Mouse (Mus musculus) cerebellum, adult 18-20 months (tissue): ENCODE data around the gene Iqgap1.
A peak's percentile ranks its signal among the peaks of the same experiment; 100 is the strongest.

Source experiments
- DNase-seq, 2 experiments: peaks; one replicate each; pipeline ENCODE4 v3.0.0; 2021

Gene Iqgap1

GRCm38 (mm10) chr7:80699709-80700108, 126.1 kb downstream of the Iqgap1 start:
- no peak for DNase-seq

GRCm38 (mm10) chr7:80698940-80699339, 126.8 kb downstream of the Iqgap1 start:
- no peak for DNase-seq

- DNase-seq, result no peak
Observed at GRCm38 (mm10) chr7:80697859-80698258, 127.9 kb downstream of the Iqgap1 start.

GRCm38 (mm10) chr7:80696903-80697302, 128.9 kb downstream of the Iqgap1 start:
- no peak for DNase-seq

GRCm38 (mm10) chr7:80696334-80696733, 129.4 kb downstream of the Iqgap1 start:
- DNase-seq, result no peak

- no peak for DNase-seq
Observed at GRCm38 (mm10) chr7:80692472-80692871, 133.3 kb downstream of the Iqgap1 start.

GRCm38 (mm10) chr7:80691131-80691530, 134.6 kb downstream of the Iqgap1 start:
- DNase-seq, result no peak

- peak in 1 of 2 experiments; percentile 23 for DNase-seq
Observed at GRCm38 (mm10) chr7:80689221-80689591, 136.6 kb downstream of the Iqgap1 start.

GRCm38 (mm10) chr7:80688556-80689220, 137.1 kb downstream of the Iqgap1 start, which contains the start of gene Crtc3:
Crtc3 (minus strand) TSS chr7:80688877.
- peak; percentile 70 to 86 for DNase-seq

- peak; percentile 71 to 78 for DNase-seq
Observed at GRCm38 (mm10) chr7:80687721-80688555, 137.8 kb downstream of the Iqgap1 start.

- DNase-seq, result no peak
Observed at GRCm38 (mm10) chr7:80685639-80686038, 140.1 kb downstream of the Iqgap1 start.

GRCm38 (mm10) chr7:80682630-80683029, 143.1 kb downstream of the Iqgap1 start:
- no peak for DNase-seq

- no peak for DNase-seq
Observed at GRCm38 (mm10) chr7:80680218-80680847, 145.4 kb downstream of the Iqgap1 start.

GRCm38 (mm10) chr7:80672323-80672722, 153.5 kb downstream of the Iqgap1 start:
- no peak for DNase-seq

- no peak for DNase-seq
Observed at GRCm38 (mm10) chr7:80670889-80671288, 154.9 kb downstream of the Iqgap1 start.

- DNase-seq, result no peak
Observed at GRCm38 (mm10) chr7:80667190-80667589, 158.6 kb downstream of the Iqgap1 start.

GRCm38 (mm10) chr7:80666198-80666915, 159.4 kb downstream of the Iqgap1 start:
- DNase-seq, result no peak
